8 mouse cellular contexts compared by ENCODE assay signal in the genomic region with DNA sequence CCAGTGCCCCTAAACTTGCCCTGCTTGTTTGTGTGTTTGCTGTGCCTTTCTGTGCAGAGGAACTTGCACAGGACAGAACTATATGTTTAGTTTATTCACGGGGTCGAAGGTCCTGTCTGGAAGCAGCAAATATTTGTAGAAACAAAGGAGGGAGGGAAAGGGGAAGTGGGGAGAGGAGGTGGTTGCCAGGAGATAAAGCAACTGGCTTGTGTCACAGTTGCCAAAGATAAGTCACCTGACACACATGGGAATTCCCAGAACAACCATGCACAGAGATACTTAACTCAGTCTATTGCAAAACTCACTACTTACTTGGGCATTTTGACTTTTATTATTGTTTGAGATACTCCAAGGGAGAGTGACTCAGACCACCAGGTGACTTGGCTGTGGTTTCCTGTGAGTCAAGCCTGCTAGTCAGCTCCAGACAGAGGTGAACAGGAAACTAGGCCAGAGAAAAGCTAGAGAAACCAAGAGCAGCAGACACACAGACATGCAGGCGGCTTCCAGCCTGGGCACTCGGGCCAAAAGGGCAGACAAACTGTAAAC.
DNase-seq lines count a peak whose midpoint lies in the region; ATAC-seq lines count a peak whose summit lies in the region.

No protein-coding gene starts in this region.

- H3K27ac ChIP-seq in liver, embryonic 16.5 days (ENCODE audit: low read length) = peak overlapping the region; percentile 80
- H3K27ac ChIP-seq in stomach, embryonic 16.5 days (ENCODE audit: low read length) = peak overlapping the region; percentile 74
- H3K27ac ChIP-seq in forebrain, embryonic 15.5 days (replicated peaks) = no peak overlapping the region

- no peaks in the 10 kb centered on the region for H3K27me3 ChIP-seq in liver, embryonic 16.5 days (ENCODE audit: control insufficient read depth, insufficient read depth, low read depth, low read length)
- H3K27me3 ChIP-seq in stomach, embryonic 16.5 days (ENCODE audit: control insufficient read depth, insufficient read depth, low read length) = no peaks in the 10 kb centered on the region
- H3K27me3 ChIP-seq in forebrain, embryonic 15.5 days = no peaks in the 10 kb centered on the region

- peak overlapping the region; percentile 30 for H3K4me2 ChIP-seq in liver, embryonic 16.5 days (ENCODE audit: low read depth, low read length)
- no peak overlapping the region for H3K4me2 ChIP-seq in stomach, embryonic 16.5 days (ENCODE audit: low read depth, low read length)
- H3K4me2 ChIP-seq in forebrain, embryonic 15.5 days (replicated peaks) = no peak overlapping the region

- ATAC-seq in liver, embryonic 16.5 days (ENCODE audit: low read depth) = peak; percentile 82
- peak; percentile 80 for ATAC-seq in stomach, embryonic 16.5 days (ENCODE audit: insufficient read depth, low FRiP score)
- ATAC-seq in forebrain, embryonic 15.5 days (replicated peaks) = no peak

- 3% methylated on average over 4 of the region's 4 CpGs for WGBS in liver, embryonic 16.5 days (ENCODE audit: insufficient replicate concordance)
- 28% methylated on average over 4 of the region's 4 CpGs for WGBS in stomach, embryonic 16.5 days
- WGBS in forebrain, embryonic 15.5 days = 73% methylated on average over 4 of the region's 4 CpGs

- no peak overlapping the region for H3K4me3 ChIP-seq in liver, embryonic 16.5 days (ENCODE audit: low read depth, low read length)
- H3K4me3 ChIP-seq in stomach, embryonic 16.5 days (replicated peaks; ENCODE audit: low read length) = no peak overlapping the region
- H3K4me3 ChIP-seq in forebrain, embryonic 15.5 days = no peak overlapping the region

- no peaks in the 10 kb centered on the region for H3K9me3 ChIP-seq in liver, embryonic 16.5 days (replicated peaks; ENCODE audit: control insufficient read depth, low read length)
- no peaks in the 10 kb centered on the region for H3K9me3 ChIP-seq in stomach, embryonic 16.5 days (replicated peaks; ENCODE audit: control insufficient read depth, low read length)
- H3K9me3 ChIP-seq in forebrain, embryonic 15.5 days = no peaks in the 10 kb centered on the region

- H3K4me1 ChIP-seq in liver, embryonic 16.5 days (ENCODE audit: control insufficient read depth, low read depth, low read length) = peaks cover 10% of the 10 kb centered on the region
- peaks cover 31% of the 10 kb centered on the region for H3K4me1 ChIP-seq in stomach, embryonic 16.5 days (ENCODE audit: control insufficient read depth, insufficient read depth, low read length)
- H3K4me1 ChIP-seq in forebrain, embryonic 15.5 days = no peaks in the 10 kb centered on the region

- H3K9ac ChIP-seq in liver, embryonic 16.5 days (ENCODE audit: low read depth, low read length) = no peak overlapping the region
- no peak overlapping the region for H3K9ac ChIP-seq in stomach, embryonic 16.5 days (ENCODE audit: low read length)
- H3K9ac ChIP-seq in forebrain, embryonic 15.5 days (replicated peaks) = no peak overlapping the region

- H3K36me3 ChIP-seq in liver, embryonic 16.5 days (ENCODE audit: control insufficient read depth, insufficient read depth) = no peaks in the 10 kb centered on the region
- no peaks in the 10 kb centered on the region for H3K36me3 ChIP-seq in stomach, embryonic 16.5 days (ENCODE audit: control insufficient read depth, insufficient read depth, low read length)
- H3K36me3 ChIP-seq in forebrain, embryonic 15.5 days = no peaks in the 10 kb centered on the region

- DNase-seq in layer of hippocampus, adult 11-12 months (ENCODE audit: low spot score) = peak; percentile 22
- DNase-seq in layer of hippocampus, postnatal 25 days (ENCODE audit: extremely low spot score in 1 of 2, low spot score in 1 of 2) = no peak
- DNase-seq in c-Kit-positive CD71-positive TER-119-positive erythroid progenitor cells, embryonic 14.5 days (ENCODE audit: low spot score) = peak; percentile 17
- DNase-seq in induced T-regulatory cell, adult 2 months (ENCODE audit: low read depth) = peak; percentile 75
- no peak for DNase-seq in retina, embryonic 14.5 days (ENCODE audit: low spot score)

Comparison
In these comparisons a context has a peak if more than half of its experiments do, and no peak if none do; other contexts are left out.
1. DNase-seq: peak in layer of hippocampus, adult 11-12 months (single experiment), c-Kit-positive CD71-positive TER-119-positive erythroid progenitor cells, embryonic 14.5 days (single experiment) and induced T-regulatory cell, adult 2 months (single experiment); none in layer of hippocampus, postnatal 25 days (0 of 2) and retina, embryonic 14.5 days (single experiment).